8 mouse cellular contexts compared by ENCODE assay signal in genomic region chr2:130667559-130667958, GRCm38 (mm10). TPM values are rescaled to one million over a fixed set of nuclear protein-coding genes. Genes with fewer than 3 reads are reported as not detected.
DNase-seq lines count a peak whose midpoint lies in the region; ATAC-seq lines count a peak whose summit lies in the region.

Gene Itpa (plus strand): TSS chr2:130667610.

- peak; percentile 64 for ATAC-seq in embryonic facial prominence, embryonic 14.5 days (ENCODE audit: low read depth)
- ATAC-seq in kidney, embryonic 14.5 days (ENCODE audit: low FRiP score, low TSS enrichment), result peak; percentile 63
- ATAC-seq in limb, embryonic 15.5 days (ENCODE audit: insufficient number of reproducible peaks, low FRiP score, low TSS enrichment, low read depth), result peak; percentile 25; the same call in 1 of the 2 replicates

- peaks cover 19% of the 10 kb centered on the region for H3K36me3 ChIP-seq in embryonic facial prominence, embryonic 14.5 days (ENCODE audit: control insufficient read depth, insufficient read depth, low read length)
- peaks cover 15% of the 10 kb centered on the region for H3K36me3 ChIP-seq in kidney, embryonic 14.5 days (ENCODE audit: control insufficient read depth, insufficient read depth, low read length)
- H3K36me3 ChIP-seq in limb, embryonic 15.5 days, result peaks cover 27% of the 10 kb centered on the region

- 1% methylated on average over 30 of the region's 31 CpGs for WGBS in embryonic facial prominence, embryonic 14.5 days
- WGBS in kidney, embryonic 14.5 days, result under 1% methylated on average over 31 of the region's 31 CpGs
- under 1% methylated on average over 31 of the region's 31 CpGs for WGBS in limb, embryonic 15.5 days

- peak within 1 kb of the TSS; percentile 83 for H3K9ac ChIP-seq in embryonic facial prominence, embryonic 14.5 days (ENCODE audit: low read depth, low read length)
- peak within 1 kb of the TSS; percentile 72 for H3K9ac ChIP-seq in kidney, embryonic 14.5 days (ENCODE audit: low read depth, low read length)
- H3K9ac ChIP-seq in limb, embryonic 15.5 days, result peak within 1 kb of the TSS; percentile 65

- H3K4me1 ChIP-seq in embryonic facial prominence, embryonic 14.5 days (ENCODE audit: control insufficient read depth, insufficient read depth, low read length), result peaks cover 19% of the 10 kb centered on the region
- H3K4me1 ChIP-seq in kidney, embryonic 14.5 days (ENCODE audit: control insufficient read depth, insufficient read depth, low read length), result peaks cover 24% of the 10 kb centered on the region
- H3K4me1 ChIP-seq in limb, embryonic 15.5 days, result peaks cover 36% of the 10 kb centered on the region

- H3K4me3 ChIP-seq in embryonic facial prominence, embryonic 14.5 days (ENCODE audit: low read depth, low read length), result peak within 1 kb of the TSS; percentile 65
- peak within 1 kb of the TSS; percentile 78 for H3K4me3 ChIP-seq in kidney, embryonic 14.5 days (ENCODE audit: low read length)
- peak within 1 kb of the TSS; percentile 69 for H3K4me3 ChIP-seq in limb, embryonic 15.5 days

- no peaks in the 10 kb centered on the region for H3K9me3 ChIP-seq in embryonic facial prominence, embryonic 14.5 days (ENCODE audit: control insufficient read depth, low read length)
- H3K9me3 ChIP-seq in kidney, embryonic 14.5 days (ENCODE audit: control insufficient read depth, low read length), result no peaks in the 10 kb centered on the region
- no peaks in the 10 kb centered on the region for H3K9me3 ChIP-seq in limb, embryonic 15.5 days

- H3K4me2 ChIP-seq in embryonic facial prominence, embryonic 14.5 days (ENCODE audit: low read depth, low read length), result peak within 1 kb of the TSS; percentile 68
- peak within 1 kb of the TSS; percentile 87 for H3K4me2 ChIP-seq in kidney, embryonic 14.5 days (replicated peaks; ENCODE audit: low read depth, low read length)
- peak within 1 kb of the TSS; percentile 75 for H3K4me2 ChIP-seq in limb, embryonic 15.5 days

- DNase-seq in 416B (ENCODE audit: low read depth), result peak; percentile 90
- DNase-seq in adrenal gland, postnatal 4 days (ENCODE audit: low spot score in 2 of 2), result peak; percentile 43 to 64
- peak; percentile 96 for DNase-seq in embryonic facial prominence, embryonic 14.5 days (ENCODE audit: low spot score)
- peak; percentile 87 for DNase-seq in heart, adult 8-10 months (ENCODE audit: low spot score)
- peak; percentile 55 to 61 for DNase-seq in monocyte, adult 2 months (ENCODE audit: low read depth in 1 of 2, low spot score in 2 of 2)
- DNase-seq in spleen, postnatal 36 days (ENCODE audit: low spot score in 2 of 2), result peak; percentile 88 to 90

- no peaks in the 10 kb centered on the region for H3K27me3 ChIP-seq in embryonic facial prominence, embryonic 14.5 days (replicated peaks; ENCODE audit: control insufficient read depth, insufficient read depth, low read length)
- H3K27me3 ChIP-seq in kidney, embryonic 14.5 days (ENCODE audit: control insufficient read depth, insufficient read depth, low read length), result no peaks in the 10 kb centered on the region
- no peaks in the 10 kb centered on the region for H3K27me3 ChIP-seq in limb, embryonic 15.5 days

- peak within 1 kb of the TSS; percentile 79 for H3K27ac ChIP-seq in embryonic facial prominence, embryonic 14.5 days (replicated peaks; ENCODE audit: low read depth, low read length)
- peak within 1 kb of the TSS; percentile 68 for H3K27ac ChIP-seq in kidney, embryonic 14.5 days (ENCODE audit: low read depth, low read length)
- peak within 1 kb of the TSS; percentile 90 for H3K27ac ChIP-seq in limb, embryonic 15.5 days

RNA-seq across cellular contexts. Expression of gene Itpa, which starts in this region (rescaled TPM):
- total RNA-seq in adrenal gland, postnatal 4 days (2021), result 10 to 100 TPM; 34.1 to 40.9 TPM
- polyA plus RNA-seq in embryonic facial prominence, embryonic 14.5 days (2014; fragmentation: Nextera tagmentation; extraction: Ambion mirVana), result 90.4 and 98.7 TPM in 2 replicates
- 10 to 100 TPM; 15.9 to 18.9 (median 18.3) TPM for total RNA-seq in heart, adult 8-10 months (2022)
- polyA plus RNA-seq in kidney, embryonic 14.5 days (2014; fragmentation: Nextera tagmentation; extraction: Ambion mirVana), result 120 and 121 TPM in 2 replicates
- polyA plus RNA-seq in limb, embryonic 15.5 days (2015; fragmentation: Nextera tagmentation; extraction: Ambion mirVana), result 90.9 and 99.1 TPM in 2 replicates

Comparison
In these comparisons a context has a peak if more than half of its experiments do, and no peak if none do; other contexts are left out.
1. Peak in every context shown above with its lines: DNase-seq, ATAC-seq, H3K4me3 ChIP-seq and H3K27ac ChIP-seq.